Mouse (Mus musculus): ENCODE measurements around the gene Apom. TPM values are rescaled to one million over a fixed set of nuclear protein-coding genes. Genes with fewer than 3 reads are reported as not detected.

Gene Apom
- 0.61 and 0.70 TPM in 2 replicates for polyA plus RNA-seq (2016; fragmentation: Nextera tagmentation; extraction: Ambion mirVana)

DNA sequence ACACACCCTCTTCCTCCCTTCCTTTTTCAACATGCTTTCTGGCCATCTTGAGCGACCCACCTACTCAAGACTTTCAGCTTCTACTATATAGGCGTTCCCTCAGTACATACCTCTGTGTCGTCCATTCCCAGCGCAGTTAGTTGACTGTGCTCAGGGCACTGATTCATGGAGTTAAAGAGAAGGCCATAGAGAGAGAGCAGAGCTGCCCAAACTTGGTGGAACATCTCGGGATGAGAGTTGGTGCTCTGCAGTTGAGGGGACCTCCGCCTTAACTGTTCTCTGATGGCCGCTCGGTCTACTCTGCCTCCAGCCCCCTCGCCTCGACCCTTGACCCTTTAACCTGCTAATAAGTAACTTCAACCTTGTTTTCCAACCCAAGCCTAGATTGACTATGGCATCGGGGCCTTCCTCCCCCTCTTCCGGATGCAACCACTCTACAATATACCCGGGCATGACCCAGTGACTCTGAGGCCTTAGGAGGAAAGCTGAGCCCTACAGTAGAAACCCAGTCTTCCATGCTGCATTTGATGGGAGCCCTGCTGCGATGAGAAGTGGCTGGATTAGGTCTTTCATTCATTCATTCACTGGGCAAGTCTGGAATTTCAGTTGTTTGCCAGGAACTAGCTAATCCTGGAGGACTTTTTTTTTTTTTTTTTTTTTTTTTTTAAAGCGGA is at the start of gene Apom:
TSS of gene Apom (minus strand) at position 551 of the 674 bp plus-strand sequence.
- Histone ChIP-seq H3K36me3 (peaks cover 24% of the 10 kb centered on the region), H3K4me1 (replicated peaks) (peaks cover 23% of the 10 kb centered on the region), H3K27me3 (no peaks in the 10 kb centered on the region), H3K27ac (no peak within 1 kb of the TSS), H3K9ac (replicated peaks) (no peak within 1 kb of the TSS), H3K4me3 (replicated peaks) (no peak within 1 kb of the TSS), H3K9me3 (no peaks in the 10 kb centered on the region), H3K4me2 (no peak within 1 kb of the TSS)
- 85% methylated on average over 15 of the region's 15 CpGs for WGBS
- ATAC-seq (ENCODE audit: insufficient number of reproducible peaks, insufficient read depth, low FRiP score, low TSS enrichment, low read depth), result no peak

DNA sequence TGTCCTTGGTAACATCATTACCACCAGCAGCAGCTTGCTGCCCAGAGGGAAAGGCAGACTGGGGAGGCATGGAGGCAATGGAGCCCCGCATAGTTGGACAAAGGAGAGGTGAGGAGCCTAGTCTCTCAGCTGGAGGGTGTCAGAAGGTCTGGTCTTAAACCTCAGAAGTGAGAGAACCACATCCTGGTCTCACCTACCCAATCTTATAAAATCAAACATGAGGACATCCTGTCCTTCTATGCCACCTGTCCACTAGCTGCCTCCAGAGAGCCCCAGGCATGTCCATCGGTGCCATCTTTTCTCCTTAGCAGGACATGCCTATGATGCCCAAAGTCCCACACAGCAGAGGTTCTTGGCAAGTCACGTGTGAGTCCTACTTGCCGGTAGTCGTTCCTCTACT is 48.2 kb upstream of the Apom start:
- H3K4me3 ChIP-seq (replicated peaks), result no peak overlapping the region
- H3K9ac ChIP-seq (replicated peaks), result no peak overlapping the region; the same call in 1 of the 2 replicates
- no peaks in the 10 kb centered on the region for H3K27me3 ChIP-seq
- H3K27ac ChIP-seq, result no peak overlapping the region
- no peak overlapping the region for H3K4me2 ChIP-seq
- no peaks in the 10 kb centered on the region for H3K36me3 ChIP-seq
- ATAC-seq (ENCODE audit: insufficient number of reproducible peaks, insufficient read depth, low FRiP score, low TSS enrichment, low read depth), result no peak
- 84% methylated on average over 5 of the region's 5 CpGs for WGBS
- H3K4me1 ChIP-seq (replicated peaks), result no peaks in the 10 kb centered on the region
- no peaks in the 10 kb centered on the region for H3K9me3 ChIP-seq

- Histone ChIP-seq H3K36me3 (no peaks in the 10 kb centered on the region), H3K27me3 (no peaks in the 10 kb centered on the region), H3K4me3 (replicated peaks) (no peak overlapping the region), H3K27ac (no peak overlapping the region), H3K9ac (replicated peaks) (no peak overlapping the region), H3K9me3 (no peaks in the 10 kb centered on the region), H3K4me1 (replicated peaks) (0 out of 2 replicates have a peak, but pooled peaks cover 4% of the 10 kb centered on the region), H3K4me2 (no peak overlapping the region)
- peak; percentile 57; the same call in 1 of the 2 replicates for ATAC-seq (ENCODE audit: insufficient number of reproducible peaks, insufficient read depth, low FRiP score, low TSS enrichment, low read depth)
- 12% methylated on average over 5 of the region's 5 CpGs for WGBS
Measured at GRCm38 (mm10) chr17:35178528-35178927, 46.7 kb upstream of the Apom start.

DNA sequence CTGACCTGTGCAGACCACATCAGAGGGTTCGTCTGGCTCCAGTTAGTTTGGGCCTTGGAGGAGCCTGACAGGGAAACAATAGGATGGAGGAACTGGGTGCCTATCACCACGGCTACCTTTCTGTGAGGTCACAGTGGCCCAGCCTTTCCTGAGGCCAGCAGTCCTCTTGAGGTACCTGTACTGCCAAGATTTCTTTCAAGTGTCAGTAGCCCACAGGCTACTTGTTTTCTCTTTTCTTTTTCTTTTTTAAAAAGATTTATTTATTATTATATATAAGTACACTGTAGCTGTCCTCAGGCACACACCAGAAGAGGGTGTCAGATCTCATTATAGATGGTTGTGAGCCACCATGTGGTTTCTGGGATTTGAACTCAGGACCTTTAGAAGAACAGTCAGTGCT is 44.1 kb upstream of the Apom start, which contains the start of gene Aif1:
TSS of gene Aif1 (minus strand) at position 101 of the 400 bp plus-strand sequence.
- Histone ChIP-seq H3K9ac (replicated peaks) (no peak within 1 kb of the TSS; the same call in 1 of the 2 replicates), H3K4me2 (no peak within 1 kb of the TSS), H3K36me3 (no peaks in the 10 kb centered on the region), H3K9me3 (no peaks in the 10 kb centered on the region), H3K27ac (no peak within 1 kb of the TSS), H3K4me3 (replicated peaks) (no peak within 1 kb of the TSS), H3K4me1 (replicated peaks) (0 out of 2 replicates have a peak, but pooled peaks cover 4% of the 10 kb centered on the region), H3K27me3 (no peaks in the 10 kb centered on the region)
- WGBS, result 57% methylated on average over 2 of the region's 2 CpGs
- ATAC-seq (ENCODE audit: insufficient number of reproducible peaks, insufficient read depth, low FRiP score, low TSS enrichment, low read depth), result no peak

GRCm38 (mm10) chr17:35175382-35175781 is 43.5 kb upstream of the Apom start:
- Histone ChIP-seq H3K9me3 (no peaks in the 10 kb centered on the region), H3K4me3 (replicated peaks) (no peak overlapping the region), H3K4me1 (replicated peaks) (0 out of 2 replicates have a peak, but pooled peaks cover 4% of the 10 kb centered on the region), H3K4me2 (no peak overlapping the region), H3K9ac (replicated peaks) (no peak overlapping the region; the same call in 1 of the 2 replicates), H3K27ac (no peak overlapping the region), H3K36me3 (no peaks in the 10 kb centered on the region), H3K27me3 (no peaks in the 10 kb centered on the region)
- 75% methylated on average over 6 of the region's 6 CpGs for WGBS
- no peak for ATAC-seq (ENCODE audit: insufficient number of reproducible peaks, insufficient read depth, low FRiP score, low TSS enrichment, low read depth)

- H3K4me2 ChIP-seq, result no peak overlapping the region
- WGBS, result 45% methylated on average over 8 of the region's 8 CpGs
- ATAC-seq (ENCODE audit: insufficient number of reproducible peaks, insufficient read depth, low FRiP score, low TSS enrichment, low read depth), result no peak
- H3K4me3 ChIP-seq (replicated peaks), result no peak overlapping the region
- H3K27ac ChIP-seq, result no peak overlapping the region
- no peaks in the 10 kb centered on the region for H3K36me3 ChIP-seq
- no peaks in the 10 kb centered on the region for H3K9me3 ChIP-seq
- 0 out of 2 replicates have a peak, but pooled peaks cover 4% of the 10 kb centered on the region for H3K4me1 ChIP-seq (replicated peaks)
- H3K27me3 ChIP-seq, result no peaks in the 10 kb centered on the region
- no peak overlapping the region for H3K9ac ChIP-seq (replicated peaks)
Measured at GRCm38 (mm10) chr17:35174201-35174977, 42.5 kb upstream of the Apom start.

GRCm38 (mm10) chr17:35173329-35173728 is 41.5 kb upstream of the Apom start:
- H3K9ac ChIP-seq (replicated peaks), result no peak overlapping the region
- H3K27ac ChIP-seq, result no peak overlapping the region
- no peak overlapping the region for H3K4me3 ChIP-seq (replicated peaks)
- no peaks in the 10 kb centered on the region for H3K27me3 ChIP-seq
- no peak overlapping the region for H3K4me2 ChIP-seq
- H3K36me3 ChIP-seq, result no peaks in the 10 kb centered on the region
- no peak for ATAC-seq (ENCODE audit: insufficient number of reproducible peaks, insufficient read depth, low FRiP score, low TSS enrichment, low read depth)
- no peaks in the 10 kb centered on the region for H3K9me3 ChIP-seq
- 0 out of 2 replicates have a peak, but pooled peaks cover 4% of the 10 kb centered on the region for H3K4me1 ChIP-seq (replicated peaks)
- 74% methylated on average over 3 of the region's 3 CpGs for WGBS

- Histone ChIP-seq H3K4me1 (replicated peaks) (0 out of 2 replicates have a peak, but pooled peaks cover 4% of the 10 kb centered on the region), H3K9ac (replicated peaks) (no peak overlapping the region), H3K27me3 (no peaks in the 10 kb centered on the region), H3K27ac (no peak overlapping the region), H3K36me3 (no peaks in the 10 kb centered on the region), H3K4me2 (no peak overlapping the region), H3K4me3 (replicated peaks) (no peak overlapping the region), H3K9me3 (no peaks in the 10 kb centered on the region)
- 71% methylated on average over 11 of the region's 11 CpGs for WGBS
- no peak for ATAC-seq (ENCODE audit: insufficient number of reproducible peaks, insufficient read depth, low FRiP score, low TSS enrichment, low read depth)
Measured at GRCm38 (mm10) chr17:35172445-35173234, 40.8 kb upstream of the Apom start.

GRCm38 (mm10) chr17:35168541-35169207 is 36.8 kb upstream of the Apom start:
- Histone ChIP-seq H3K4me2 (no peak overlapping the region), H3K27ac (no peak overlapping the region), H3K27me3 (no peaks in the 10 kb centered on the region), H3K9ac (replicated peaks) (no peak overlapping the region), H3K9me3 (no peaks in the 10 kb centered on the region), H3K4me1 (replicated peaks) (peaks cover 10% of the 10 kb centered on the region; the same call in 1 of the 2 replicates), H3K36me3 (no peaks in the 10 kb centered on the region), H3K4me3 (replicated peaks) (no peak overlapping the region)
- ATAC-seq (ENCODE audit: insufficient number of reproducible peaks, insufficient read depth, low FRiP score, low TSS enrichment, low read depth), result no peak
- whole genome bisulfite sequencing, result 26% methylated on average over 4 of the region's 4 CpGs

GRCm38 (mm10) chr17:35167794-35168193 is 35.9 kb upstream of the Apom start:
- H3K4me3 ChIP-seq (replicated peaks), result no peak overlapping the region
- no peaks in the 10 kb centered on the region for H3K9me3 ChIP-seq
- no peak overlapping the region for H3K4me2 ChIP-seq
- H3K27me3 ChIP-seq, result no peaks in the 10 kb centered on the region
- no peak overlapping the region for H3K27ac ChIP-seq
- ATAC-seq (ENCODE audit: insufficient number of reproducible peaks, insufficient read depth, low FRiP score, low TSS enrichment, low read depth), result no peak
- H3K9ac ChIP-seq (replicated peaks), result no peak overlapping the region
- 85% methylated on average over 7 of the region's 7 CpGs for WGBS
- H3K36me3 ChIP-seq, result peaks cover under 1% of the 10 kb centered on the region; the same call in 1 of the 2 replicates
- peaks cover 16% of the 10 kb centered on the region for H3K4me1 ChIP-seq (replicated peaks)

Measured in limb, embryonic 12.5 days (tissue).